Mouse (Mus musculus): ENCODE data around the gene Alg14. TPM values are rescaled to one million over a fixed set of nuclear protein-coding genes. Genes with fewer than 3 reads are reported as not detected.

Alg14 gene
- total and polyA plus RNA-seq, 3 experiments = 3.2 to 20.1 TPM; not detected in 1

GRCm38 (mm10) chr3:121378708-121379612, 87.4 kb downstream of the Alg14 start:
- no peaks in the 10 kb centered on the region for H3K79me2 ChIP-seq (ENCODE audit: control insufficient read depth, insufficient read depth, low read length, poor library complexity)
- no peaks in the 10 kb centered on the region for H3K4me1 ChIP-seq (ENCODE audit: control insufficient read depth in 1 of 2, insufficient read depth in 2 of 2, low read length in 2 of 2)
- H3K9ac ChIP-seq (ENCODE audit: control insufficient read depth, low read depth, low read length, poor library complexity, severe bottlenecking) = no peak overlapping the region
- H3K9me3 ChIP-seq (replicated peaks; ENCODE audit: insufficient read depth, low read length) = no peaks in the 10 kb centered on the region
- no peak for DNase-seq (ENCODE audit: low read depth, low spot score)
- no peaks in the 10 kb centered on the region; a peak in 2 of 4 replicates for H3K27me3 ChIP-seq (ENCODE audit: control insufficient read depth in 1 of 2, insufficient read depth in 2 of 2, low read length in 2 of 2)
- H3K4me3 ChIP-seq (ENCODE audit: control insufficient read depth in 1 of 2, insufficient read depth in 1 of 2, low read depth in 2 of 2, low read length in 2 of 2) = no peak overlapping the region
- H3K36me3 ChIP-seq (ENCODE audit: control insufficient read depth in 1 of 2, insufficient read depth in 2 of 2, low read length in 2 of 2) = no peaks in the 10 kb centered on the region
- TF ChIP-seq MAFK (IDR thresholded peaks at IDR 0.05; ENCODE audit: borderline replicate concordance, low read depth, low read length) (no peak), MEF2A (IDR thresholded peaks at IDR 0.05; ENCODE audit: extremely low read depth, insufficient replicate concordance, low read depth, low read length, poor library complexity, severe bottlenecking) (no peak), ETS1 (IDR thresholded peaks at IDR 0.05; ENCODE audit: low read depth, low read length) (no peak)
- H3K27ac ChIP-seq (ENCODE audit: control insufficient read depth, low read depth, low read length) = no peak overlapping the region

- Histone ChIP-seq H3K36me3 (ENCODE audit: control insufficient read depth in 1 of 2, insufficient read depth in 2 of 2, low read length in 2 of 2) (no peaks in the 10 kb centered on the region), H3K9me3 (replicated peaks; ENCODE audit: insufficient read depth, low read length) (no peaks in the 10 kb centered on the region), H3K4me1 (ENCODE audit: control insufficient read depth in 1 of 2, insufficient read depth in 2 of 2, low read length in 2 of 2) (no peaks in the 10 kb centered on the region), H3K4me3 (ENCODE audit: control insufficient read depth in 1 of 2, insufficient read depth in 1 of 2, low read depth in 2 of 2, low read length in 2 of 2) (no peak overlapping the region), H3K9ac (ENCODE audit: control insufficient read depth, low read depth, low read length, poor library complexity, severe bottlenecking) (no peak overlapping the region), H3K27me3 (ENCODE audit: control insufficient read depth in 1 of 2, insufficient read depth in 2 of 2, low read length in 2 of 2) (no peaks in the 10 kb centered on the region; a peak in 2 of 4 replicates), H3K79me2 (ENCODE audit: control insufficient read depth, insufficient read depth, low read length, poor library complexity) (no peaks in the 10 kb centered on the region), H3K27ac (ENCODE audit: control insufficient read depth, low read depth, low read length) (no peak overlapping the region)
- TF ChIP-seq CHD2 (IDR thresholded peaks at IDR 0.05; ENCODE audit: low read length) (no peak), JUND (IDR thresholded peaks at IDR 0.05; ENCODE audit: low read depth, low read length) (no peak), ETS1 (IDR thresholded peaks at IDR 0.05; ENCODE audit: low read depth, low read length) (no peak), EP300 (IDR thresholded peaks at IDR 0.05; ENCODE audit: low read depth in 1 of 2, low read length in 2 of 2) (no peak), HCFC1 (IDR thresholded peaks at IDR 0.05; ENCODE audit: low read depth, low read length) (no peak), TCF12 (IDR thresholded peaks at IDR 0.05; ENCODE audit: low read depth, low read length) (no peak), RAD21 (IDR thresholded peaks at IDR 0.05; ENCODE audit: low read depth, low read length) (no peak), POLR2AphosphoS5 (IDR thresholded peaks at IDR 0.05; ENCODE audit: borderline replicate concordance, low read depth, low read length) (no peak), ZKSCAN1 (IDR thresholded peaks at IDR 0.05; ENCODE audit: low read depth, low read length) (no peak), RCOR1 (IDR thresholded peaks at IDR 0.05; ENCODE audit: low read depth, low read length) (no peak), KAT2A (conservative IDR thresholded peaks at IDR 0.05; ENCODE audit: low read depth, low read length) (no peak)
- DNase-seq (ENCODE audit: low read depth, low spot score) = no peak
Observed at GRCm38 (mm10) chr3:121379699-121380098, 88.1 kb downstream of the Alg14 start.
